Mouse (Mus musculus): ENCODE data around the gene Itga9. TPM values are rescaled to one million over a fixed set of nuclear protein-coding genes. Genes with fewer than 3 reads are reported as not detected.

The Itga9 gene
- polyA plus RNA-seq, 1 experiment from 2014 or later: 4.8 TPM

- no peak overlapping the region for H3K4me3 ChIP-seq (ENCODE audit: low read depth, low read length)
- WGBS (ENCODE audit: insufficient replicate concordance): 77% methylated on average over 7 of the region's 7 CpGs
- no peak overlapping the region for H3K9ac ChIP-seq (replicated peaks)
- H3K9me3 ChIP-seq (ENCODE audit: low read length): no peaks in the 10 kb centered on the region
- no peak for TF ChIP-seq CTCF (IDR thresholded peaks at IDR 0.05; ENCODE audit: low read depth)
- no peak for TF ChIP-seq EP300 (IDR thresholded peaks at IDR 0.05; ENCODE audit: low read depth)
- ATAC-seq: no peak
- H3K27ac ChIP-seq (ENCODE audit: low read depth): no peak overlapping the region
- H3K4me1 ChIP-seq (ENCODE audit: insufficient read depth): no peaks in the 10 kb centered on the region
- H3K27me3 ChIP-seq (ENCODE audit: insufficient read depth, low read length): no peaks in the 10 kb centered on the region
- no peak overlapping the region for H3K4me2 ChIP-seq (ENCODE audit: low read depth, low read length)
- no peak for DNase-seq
- H3K36me3 ChIP-seq (replicated peaks; ENCODE audit: insufficient read depth, low read length): no peaks in the 10 kb centered on the region
Measured at GRCm38 (mm10) chr9:118799105-118799504, 192.6 kb downstream of the Itga9 start.

- H3K27ac ChIP-seq (ENCODE audit: low read depth): no peak overlapping the region
- no peak for TF ChIP-seq CTCF (IDR thresholded peaks at IDR 0.05; ENCODE audit: low read depth)
- no peak for TF ChIP-seq EP300 (IDR thresholded peaks at IDR 0.05; ENCODE audit: low read depth)
- H3K27me3 ChIP-seq (ENCODE audit: insufficient read depth, low read length): no peaks in the 10 kb centered on the region
- DNase-seq (no peak), ATAC-seq (no peak)
- no peak overlapping the region for H3K4me3 ChIP-seq (ENCODE audit: low read depth, low read length)
- no peaks in the 10 kb centered on the region for H3K9me3 ChIP-seq (ENCODE audit: low read length)
- H3K36me3 ChIP-seq (replicated peaks; ENCODE audit: insufficient read depth, low read length): no peaks in the 10 kb centered on the region
- no peak overlapping the region for H3K9ac ChIP-seq (replicated peaks)
- H3K4me2 ChIP-seq (ENCODE audit: low read depth, low read length): no peak overlapping the region
- WGBS (ENCODE audit: insufficient replicate concordance): 77% methylated on average over 15 of the region's 15 CpGs
- H3K4me1 ChIP-seq (ENCODE audit: insufficient read depth): no peaks in the 10 kb centered on the region
Measured at GRCm38 (mm10) chr9:118801176-118801909, 194.9 kb downstream of the Itga9 start.

- no peak overlapping the region for H3K27ac ChIP-seq (ENCODE audit: low read depth)
- no peak for ATAC-seq
Measured at GRCm38 (mm10) chr9:118801910-118802287, 195.4 kb downstream of the Itga9 start.

GRCm38 (mm10) chr9:118802380-118802779 lies 195.9 kb downstream of the Itga9 start:
- 89% methylated on average over 11 of the region's 11 CpGs for WGBS (ENCODE audit: insufficient replicate concordance)
- no peak overlapping the region for H3K27ac ChIP-seq (ENCODE audit: low read depth)
- no peaks in the 10 kb centered on the region for H3K4me1 ChIP-seq (ENCODE audit: insufficient read depth)
- H3K36me3 ChIP-seq (replicated peaks; ENCODE audit: insufficient read depth, low read length): no peaks in the 10 kb centered on the region
- no peaks in the 10 kb centered on the region for H3K9me3 ChIP-seq (ENCODE audit: low read length)
- DNase-seq (no peak), ATAC-seq (no peak)
- no peak for TF ChIP-seq EP300 (IDR thresholded peaks at IDR 0.05; ENCODE audit: low read depth)
- no peak for TF ChIP-seq CTCF (IDR thresholded peaks at IDR 0.05; ENCODE audit: low read depth)
- H3K4me2 ChIP-seq (ENCODE audit: low read depth, low read length): no peak overlapping the region
- H3K9ac ChIP-seq (replicated peaks): no peak overlapping the region
- H3K4me3 ChIP-seq (ENCODE audit: low read depth, low read length): no peak overlapping the region
- no peaks in the 10 kb centered on the region for H3K27me3 ChIP-seq (ENCODE audit: insufficient read depth, low read length)

More at GRCm38 (mm10) chr9:118801910-118802287, 195.4 kb downstream of the Itga9 start:
- no peaks in the 10 kb centered on the region for H3K4me1 ChIP-seq (ENCODE audit: insufficient read depth)
- TF ChIP-seq CTCF (IDR thresholded peaks at IDR 0.05; ENCODE audit: low read depth): no peak
- no peak for TF ChIP-seq EP300 (IDR thresholded peaks at IDR 0.05; ENCODE audit: low read depth)
- no peaks in the 10 kb centered on the region for H3K9me3 ChIP-seq (ENCODE audit: low read length)
- H3K9ac ChIP-seq (replicated peaks): no peak overlapping the region
- no peak overlapping the region for H3K4me2 ChIP-seq (ENCODE audit: low read depth, low read length)
- no peaks in the 10 kb centered on the region for H3K36me3 ChIP-seq (replicated peaks; ENCODE audit: insufficient read depth, low read length)
- no peaks in the 10 kb centered on the region for H3K27me3 ChIP-seq (ENCODE audit: insufficient read depth, low read length)
- no peak overlapping the region for H3K4me3 ChIP-seq (ENCODE audit: low read depth, low read length)
- WGBS (ENCODE audit: insufficient replicate concordance): 66% methylated on average over 8 of the region's 8 CpGs
- DNase-seq: no peak

- H3K4me2 ChIP-seq (ENCODE audit: low read depth, low read length): no peak overlapping the region
- no peak overlapping the region for H3K27ac ChIP-seq (ENCODE audit: low read depth)
- no peaks in the 10 kb centered on the region for H3K4me1 ChIP-seq (ENCODE audit: insufficient read depth)
- no peak overlapping the region for H3K4me3 ChIP-seq (ENCODE audit: low read depth, low read length)
- H3K27me3 ChIP-seq (ENCODE audit: insufficient read depth, low read length): no peaks in the 10 kb centered on the region
- H3K9me3 ChIP-seq (ENCODE audit: low read length): no peaks in the 10 kb centered on the region
- no peak overlapping the region for H3K9ac ChIP-seq (replicated peaks)
- no peaks in the 10 kb centered on the region for H3K36me3 ChIP-seq (replicated peaks; ENCODE audit: insufficient read depth, low read length)
- DNase-seq (no peak), ATAC-seq (no peak)
- WGBS (ENCODE audit: insufficient replicate concordance): 81% methylated on average over 6 of the region's 6 CpGs
- TF ChIP-seq CTCF (IDR thresholded peaks at IDR 0.05; ENCODE audit: low read depth): no peak
- no peak for TF ChIP-seq EP300 (IDR thresholded peaks at IDR 0.05; ENCODE audit: low read depth)
Measured at GRCm38 (mm10) chr9:118805740-118806139, 199.2 kb downstream of the Itga9 start.

GRCm38 (mm10) chr9:118807669-118808068 lies 201.2 kb downstream of the Itga9 start:
- H3K4me1 ChIP-seq (ENCODE audit: insufficient read depth): no peaks in the 10 kb centered on the region
- DNase-seq (no peak), ATAC-seq (no peak)
- H3K9ac ChIP-seq (replicated peaks): no peak overlapping the region
- no peaks in the 10 kb centered on the region for H3K27me3 ChIP-seq (ENCODE audit: insufficient read depth, low read length)
- no peaks in the 10 kb centered on the region for H3K9me3 ChIP-seq (ENCODE audit: low read length)
- no peak overlapping the region for H3K4me3 ChIP-seq (ENCODE audit: low read depth, low read length)
- no peak overlapping the region for H3K27ac ChIP-seq (ENCODE audit: low read depth)
- H3K4me2 ChIP-seq (ENCODE audit: low read depth, low read length): no peak overlapping the region
- TF ChIP-seq CTCF (IDR thresholded peaks at IDR 0.05; ENCODE audit: low read depth): no peak
- TF ChIP-seq EP300 (IDR thresholded peaks at IDR 0.05; ENCODE audit: low read depth): no peak
- no peaks in the 10 kb centered on the region for H3K36me3 ChIP-seq (replicated peaks; ENCODE audit: insufficient read depth, low read length)
- WGBS (ENCODE audit: insufficient replicate concordance): 60% methylated on average over 3 of the region's 3 CpGs

Data from liver, postnatal 0 days (tissue).